Mouse (Mus musculus): Measurements from ENCODE around the gene Tcf20. TPM values are rescaled to one million over a fixed set of nuclear protein-coding genes. Genes with fewer than 3 reads are reported as not detected.

The Tcf20 gene
- polyA plus RNA-seq, 1 experiment from 2014 or later = 14.8 TPM

- Histone ChIP-seq H3K9me3 (ENCODE audit: control insufficient read depth, low read length) (no peaks in the 10 kb centered on the region), H3K4me3 (ENCODE audit: low read depth, low read length) (no peak overlapping the region), H3K27me3 (ENCODE audit: control insufficient read depth, insufficient read depth, low read length) (peaks cover 38% of the 10 kb centered on the region), H3K4me2 (replicated peaks; ENCODE audit: low read depth, low read length) (peak overlapping the region; percentile 16), H3K27ac (ENCODE audit: low read depth, low read length) (peak overlapping the region; percentile 65), H3K36me3 (ENCODE audit: control insufficient read depth, insufficient read depth, low read length) (no peaks in the 10 kb centered on the region), H3K4me1 (replicated peaks; ENCODE audit: control insufficient read depth, insufficient read depth, low read length) (peaks cover 19% of the 10 kb centered on the region), H3K9ac (ENCODE audit: low read depth, low read length) (0 out of 2 replicates have a peak overlapping the region, but pooled peaks have one; percentile 33)
- DNase-seq (ENCODE audit: low spot score) = no peak
- 30% methylated on average over 6 of the region's 6 CpGs for WGBS
- no peak for ATAC-seq (ENCODE audit: low FRiP score)
Measured at GRCm38 (mm10) chr15:82967947-82968346, 19.7 kb downstream of the Tcf20 start.

GRCm38 (mm10) chr15:82964266-82964825, 23.3 kb downstream of the Tcf20 start:
- no peak overlapping the region for H3K27ac ChIP-seq (ENCODE audit: low read depth, low read length)
- ATAC-seq (ENCODE audit: low FRiP score) (no peak), DNase-seq (ENCODE audit: low spot score) (no peak)
- H3K9me3 ChIP-seq (ENCODE audit: control insufficient read depth, low read length) = no peaks in the 10 kb centered on the region
- WGBS = 69% methylated on average over 14 of the region's 14 CpGs
- H3K4me2 ChIP-seq (replicated peaks; ENCODE audit: low read depth, low read length) = no peak overlapping the region
- no peak overlapping the region; the same call in 1 of the 2 replicates for H3K4me3 ChIP-seq (ENCODE audit: low read depth, low read length)
- H3K4me1 ChIP-seq (replicated peaks; ENCODE audit: control insufficient read depth, insufficient read depth, low read length) = peaks cover 31% of the 10 kb centered on the region
- peaks cover 67% of the 10 kb centered on the region for H3K27me3 ChIP-seq (ENCODE audit: control insufficient read depth, insufficient read depth, low read length)
- no peak overlapping the region for H3K9ac ChIP-seq (ENCODE audit: low read depth, low read length)
- no peaks in the 10 kb centered on the region for H3K36me3 ChIP-seq (ENCODE audit: control insufficient read depth, insufficient read depth, low read length)

GRCm38 (mm10) chr15:82963556-82964156, 24.0 kb downstream of the Tcf20 start:
- peaks cover 72% of the 10 kb centered on the region for H3K27me3 ChIP-seq (ENCODE audit: control insufficient read depth, insufficient read depth, low read length)
- no peaks in the 10 kb centered on the region for H3K9me3 ChIP-seq (ENCODE audit: control insufficient read depth, low read length)
- no peak for DNase-seq (ENCODE audit: low spot score)
- H3K4me3 ChIP-seq (ENCODE audit: low read depth, low read length) = peak overlapping the region; percentile 41
- H3K4me2 ChIP-seq (replicated peaks; ENCODE audit: low read depth, low read length) = peak overlapping the region; percentile 47
- 1% methylated on average over 28 of the region's 82 CpGs for WGBS
- peak overlapping the region; percentile 24; the same call in 1 of the 2 replicates for H3K27ac ChIP-seq (ENCODE audit: low read depth, low read length)
- H3K36me3 ChIP-seq (ENCODE audit: control insufficient read depth, insufficient read depth, low read length) = no peaks in the 10 kb centered on the region
- peaks cover 32% of the 10 kb centered on the region for H3K4me1 ChIP-seq (replicated peaks; ENCODE audit: control insufficient read depth, insufficient read depth, low read length)
- ATAC-seq (ENCODE audit: low FRiP score) = no peak
- peak overlapping the region; percentile 45; the same call in 1 of the 2 replicates for H3K9ac ChIP-seq (ENCODE audit: low read depth, low read length)

GRCm38 (mm10) chr15:82963090-82963489, 24.6 kb downstream of the Tcf20 start:
- Histone ChIP-seq H3K27ac (ENCODE audit: low read depth, low read length) (peak overlapping the region; percentile 27; the same call in 1 of the 2 replicates), H3K4me2 (replicated peaks; ENCODE audit: low read depth, low read length) (peak overlapping the region; percentile 66), H3K9ac (ENCODE audit: low read depth, low read length) (peak overlapping the region; percentile 48), H3K9me3 (ENCODE audit: control insufficient read depth, low read length) (no peaks in the 10 kb centered on the region), H3K4me1 (replicated peaks; ENCODE audit: control insufficient read depth, insufficient read depth, low read length) (peaks cover 29% of the 10 kb centered on the region), H3K4me3 (ENCODE audit: low read depth, low read length) (peak overlapping the region; percentile 41), H3K27me3 (ENCODE audit: control insufficient read depth, insufficient read depth, low read length) (peaks cover 76% of the 10 kb centered on the region), H3K36me3 (ENCODE audit: control insufficient read depth, insufficient read depth, low read length) (no peaks in the 10 kb centered on the region)
- 4% methylated on average over 23 of the region's 39 CpGs for WGBS
- ATAC-seq (ENCODE audit: low FRiP score) = no peak
- DNase-seq (ENCODE audit: low spot score) = no peak

- Histone ChIP-seq H3K9ac (ENCODE audit: low read depth, low read length) (no peak overlapping the region), H3K27me3 (ENCODE audit: control insufficient read depth, insufficient read depth, low read length) (peaks cover 78% of the 10 kb centered on the region), H3K27ac (ENCODE audit: low read depth, low read length) (no peak overlapping the region), H3K4me3 (ENCODE audit: low read depth, low read length) (peak overlapping the region; percentile 41; the same call in 1 of the 2 replicates), H3K9me3 (ENCODE audit: control insufficient read depth, low read length) (no peaks in the 10 kb centered on the region), H3K36me3 (ENCODE audit: control insufficient read depth, insufficient read depth, low read length) (no peaks in the 10 kb centered on the region), H3K4me1 (replicated peaks; ENCODE audit: control insufficient read depth, insufficient read depth, low read length) (peaks cover 23% of the 10 kb centered on the region), H3K4me2 (replicated peaks; ENCODE audit: low read depth, low read length) (peak overlapping the region; percentile 12)
- ATAC-seq (ENCODE audit: low FRiP score) = no peak
- WGBS = 39% methylated on average over 4 of the region's 4 CpGs
- no peak for DNase-seq (ENCODE audit: low spot score)
Measured at GRCm38 (mm10) chr15:82962536-82962935, 25.1 kb downstream of the Tcf20 start.

- DNase-seq (ENCODE audit: low spot score) (peak; percentile 74), ATAC-seq (ENCODE audit: low FRiP score) (peak; percentile 78)
- Histone ChIP-seq H3K9me3 (ENCODE audit: control insufficient read depth, low read length) (no peaks in the 10 kb centered on the region), H3K9ac (ENCODE audit: low read depth, low read length) (0 out of 2 replicates have a peak overlapping the region, but pooled peaks have one; percentile 12), H3K4me3 (ENCODE audit: low read depth, low read length) (no peak overlapping the region), H3K27me3 (ENCODE audit: control insufficient read depth, insufficient read depth, low read length) (peaks cover 80% of the 10 kb centered on the region), H3K4me1 (replicated peaks; ENCODE audit: control insufficient read depth, insufficient read depth, low read length) (peaks cover 23% of the 10 kb centered on the region), H3K36me3 (ENCODE audit: control insufficient read depth, insufficient read depth, low read length) (no peaks in the 10 kb centered on the region), H3K27ac (ENCODE audit: low read depth, low read length) (peak overlapping the region; percentile 31), H3K4me2 (replicated peaks; ENCODE audit: low read depth, low read length) (peak overlapping the region; percentile 33)
- 1% methylated on average over 19 of the region's 26 CpGs for WGBS
Measured at GRCm38 (mm10) chr15:82960786-82961561, 26.7 kb downstream of the Tcf20 start.

GRCm38 (mm10) chr15:82959151-82959550, 28.5 kb downstream of the Tcf20 start:
- no peak overlapping the region for H3K27ac ChIP-seq (ENCODE audit: low read depth, low read length)
- WGBS = 61% methylated on average over 12 of the region's 12 CpGs
- H3K9me3 ChIP-seq (ENCODE audit: control insufficient read depth, low read length) = no peaks in the 10 kb centered on the region
- H3K27me3 ChIP-seq (ENCODE audit: control insufficient read depth, insufficient read depth, low read length) = peaks cover 81% of the 10 kb centered on the region
- no peak overlapping the region for H3K9ac ChIP-seq (ENCODE audit: low read depth, low read length)
- H3K4me2 ChIP-seq (replicated peaks; ENCODE audit: low read depth, low read length) = no peak overlapping the region
- no peaks in the 10 kb centered on the region for H3K36me3 ChIP-seq (ENCODE audit: control insufficient read depth, insufficient read depth, low read length)
- no peak for DNase-seq (ENCODE audit: low spot score)
- H3K4me3 ChIP-seq (ENCODE audit: low read depth, low read length) = no peak overlapping the region
- no peak for ATAC-seq (ENCODE audit: low FRiP score)
- peaks cover 23% of the 10 kb centered on the region for H3K4me1 ChIP-seq (replicated peaks; ENCODE audit: control insufficient read depth, insufficient read depth, low read length)

GRCm38 (mm10) chr15:82958253-82958701, 29.4 kb downstream of the Tcf20 start:
- 3% methylated on average over 16 of the region's 16 CpGs for WGBS

More at GRCm38 (mm10) chr15:82958253-82958701, 29.4 kb downstream of the Tcf20 start:
- H3K4me1 ChIP-seq (replicated peaks; ENCODE audit: control insufficient read depth, insufficient read depth, low read length) = peaks cover 25% of the 10 kb centered on the region
- peak overlapping the region; percentile 17 for H3K4me2 ChIP-seq (replicated peaks; ENCODE audit: low read depth, low read length)
- H3K36me3 ChIP-seq (ENCODE audit: control insufficient read depth, insufficient read depth, low read length) = no peaks in the 10 kb centered on the region
- H3K9ac ChIP-seq (ENCODE audit: low read depth, low read length) = no peak overlapping the region; the same call in 1 of the 2 replicates
- ATAC-seq (ENCODE audit: low FRiP score) = peak; percentile 33; the same call in 1 of the 2 replicates
- H3K27me3 ChIP-seq (ENCODE audit: control insufficient read depth, insufficient read depth, low read length) = peaks cover 78% of the 10 kb centered on the region
- DNase-seq (ENCODE audit: low spot score) = peak; percentile 54
- H3K27ac ChIP-seq (ENCODE audit: low read depth, low read length) = no peak overlapping the region
- H3K4me3 ChIP-seq (ENCODE audit: low read depth, low read length) = no peak overlapping the region
- H3K9me3 ChIP-seq (ENCODE audit: control insufficient read depth, low read length) = no peaks in the 10 kb centered on the region

Data from hindbrain, embryonic 11.5 days (tissue).